Mouse (Mus musculus) midbrain, embryonic 16.5 days (tissue): ENCODE measurements around the gene Erp29. TPM values are rescaled to one million over a fixed set of nuclear protein-coding genes. Genes with fewer than 3 reads are reported as not detected.

ENCODE experiments used
- ATAC-seq: fragments of 200-750 bp; cut with Nextera tagmentation; 2 replicates; pipeline ENCODE4 v1.8.0; 2017; ENCODE audit warnings: moderate TSS enrichment
- H3K27ac ChIP-seq: fragments of 300-500 bp; sonication (generic); 2 replicates; pipeline ENCODE4 v1.5.1; 2014; ENCODE audit warnings: mild to moderate bottlenecking, low read length, mixed read lengths
- H3K27me3 ChIP-seq: fragments of 300-500 bp; sonication (generic); 2 replicates; pipeline ENCODE4 v1.6.1; 2014; ENCODE audit warnings: low read depth, low read length, mixed read lengths; ENCODE audit not compliant: control insufficient read depth, insufficient read depth
- H3K36me3 ChIP-seq: fragments of 300-500 bp; sonication (generic); 2 replicates; pipeline ENCODE4 v1.6.1; 2014; ENCODE audit warnings: mild to moderate bottlenecking, low read length, moderate library complexity, mixed read lengths; ENCODE audit not compliant: control insufficient read depth, insufficient read depth
- H3K4me1 ChIP-seq: fragments of 300-500 bp; sonication (generic); 2 replicates; pipeline ENCODE4 v1.6.1; 2014; ENCODE audit warnings: mild to moderate bottlenecking, low read length, mixed read lengths; ENCODE audit not compliant: control insufficient read depth, insufficient read depth
- H3K4me2 ChIP-seq: fragments of 300-500 bp; sonication (generic); 2 replicates; pipeline ENCODE4 v1.6.1; 2014; ENCODE audit warnings: mild to moderate bottlenecking, low read length, mixed read lengths
- H3K4me3 ChIP-seq: fragments of 300-500 bp; sonication (generic); 2 replicates; pipeline ENCODE4 v1.5.1; 2014; ENCODE audit warnings: low read depth, mild to moderate bottlenecking, low read length, moderate library complexity, mixed read lengths
- H3K9ac ChIP-seq: fragments of 300-500 bp; sonication (generic); 2 replicates; pipeline ENCODE4 v1.6.1; 2014; ENCODE audit warnings: low read depth, low read length, mixed read lengths
- H3K9me3 ChIP-seq: fragments of 300-500 bp; sonication (generic); replicated peaks from 2 replicates; pipeline ENCODE4 v1.6.1; 2014; ENCODE audit warnings: mild to moderate bottlenecking, low read length, mixed read lengths; ENCODE audit not compliant: control insufficient read depth, poor library complexity, severe bottlenecking
- WGBS: fragments of 180-500 bp; shearing (Covaris S2); extraction: QIAGEN DNeasy Blood & Tissue Kit; methylation state at CpG from one replicate; pipeline ENCODE4 v1.1.7; 2014; 5-methylcytosine and 5-hydroxymethylcytosine counted together
- polyA plus RNA-seq: library from polyadenylated mRNA; unstranded; fragments of >200 nt; fragmentation: Nextera tagmentation; extraction: Ambion mirVana; gene quantifications from 2 replicates; pipeline ENCODE4 v1.2.1, GENCODE M21; 2015

Gene Erp29
- polyA plus RNA-seq, 1 experiment from 2014 or later: 182 TPM

GRCm38 (mm10) chr5:121398965-121399462, 53.3 kb downstream of the Erp29 start:
- H3K27ac ChIP-seq: no peak overlapping the region
- no peaks in the 10 kb centered on the region for H3K27me3 ChIP-seq
- H3K36me3 ChIP-seq: no peaks in the 10 kb centered on the region
- peak overlapping the region; percentile 87 for H3K9ac ChIP-seq
- peaks cover 12% of the 10 kb centered on the region for H3K4me1 ChIP-seq
- 61% methylated on average over 9 of the region's 9 CpGs for whole genome bisulfite sequencing
- no peaks in the 10 kb centered on the region for H3K9me3 ChIP-seq
- H3K4me2 ChIP-seq: peak overlapping the region; percentile 94
- peak overlapping the region; percentile 95 for H3K4me3 ChIP-seq
- no peak for ATAC-seq

GRCm38 (mm10) chr5:121398146-121398964, 54.0 kb downstream of the Erp29 start:
- Histone ChIP-seq H3K27me3 (no peaks in the 10 kb centered on the region), H3K9me3 (no peaks in the 10 kb centered on the region), H3K9ac (peak overlapping the region; percentile 87), H3K36me3 (no peaks in the 10 kb centered on the region), H3K27ac (peak overlapping the region; percentile 75), H3K4me3 (peak overlapping the region; percentile 95), H3K4me2 (peak overlapping the region; percentile 94), H3K4me1 (peaks cover 12% of the 10 kb centered on the region)
- ATAC-seq: peak; percentile 78
- under 1% methylated on average over 67 of the region's 67 CpGs for WGBS

- H3K4me2 ChIP-seq: peak within 1 kb of the TSS; percentile 94
- ATAC-seq: peak; percentile 96
- H3K9me3 ChIP-seq: no peaks in the 10 kb centered on the region
- H3K4me1 ChIP-seq: peaks cover 12% of the 10 kb centered on the region
- peak within 1 kb of the TSS; percentile 95 for H3K4me3 ChIP-seq
- peak within 1 kb of the TSS; percentile 78 for H3K27ac ChIP-seq
- no peaks in the 10 kb centered on the region for H3K27me3 ChIP-seq
- peak within 1 kb of the TSS; percentile 87 for H3K9ac ChIP-seq
- no peaks in the 10 kb centered on the region for H3K36me3 ChIP-seq
- WGBS: 9% methylated on average over 53 of the region's 53 CpGs
Measured at GRCm38 (mm10) chr5:121397187-121398145, 54.8 kb downstream of the Erp29 start, which contains the start of gene Naa25. Naa25 (plus strand) TSS chr5:121397936.

- Histone ChIP-seq H3K9ac (no peak overlapping the region), H3K36me3 (no peaks in the 10 kb centered on the region), H3K27ac (no peak overlapping the region), H3K4me3 (no peak overlapping the region), H3K27me3 (no peaks in the 10 kb centered on the region), H3K4me2 (no peak overlapping the region), H3K4me1 (peaks cover 12% of the 10 kb centered on the region), H3K9me3 (no peaks in the 10 kb centered on the region)
- ATAC-seq: no peak
- whole genome bisulfite sequencing: 82% methylated on average over 5 of the region's 5 CpGs
Measured at GRCm38 (mm10) chr5:121395621-121396020, 56.7 kb downstream of the Erp29 start.

- Histone ChIP-seq H3K27me3 (no peaks in the 10 kb centered on the region), H3K4me2 (no peak overlapping the region), H3K9me3 (no peaks in the 10 kb centered on the region), H3K4me3 (no peak overlapping the region), H3K36me3 (no peaks in the 10 kb centered on the region), H3K9ac (no peak overlapping the region), H3K27ac (no peak overlapping the region), H3K4me1 (no peaks in the 10 kb centered on the region)
- WGBS: 83% methylated on average over 3 of the region's 3 CpGs
- no peak for ATAC-seq
Measured at GRCm38 (mm10) chr5:121393402-121393801, 58.9 kb downstream of the Erp29 start.

GRCm38 (mm10) chr5:121392667-121393380, 59.5 kb downstream of the Erp29 start:
- no peak overlapping the region for H3K4me3 ChIP-seq
- no peaks in the 10 kb centered on the region for H3K4me1 ChIP-seq
- H3K27ac ChIP-seq: no peak overlapping the region
- WGBS: 58% methylated on average over 16 of the region's 16 CpGs
- no peak overlapping the region for H3K4me2 ChIP-seq
- H3K36me3 ChIP-seq: no peaks in the 10 kb centered on the region
- no peaks in the 10 kb centered on the region for H3K9me3 ChIP-seq
- ATAC-seq: no peak
- H3K9ac ChIP-seq: no peak overlapping the region
- H3K27me3 ChIP-seq: no peaks in the 10 kb centered on the region

GRCm38 (mm10) chr5:121389691-121390090, 62.6 kb downstream of the Erp29 start:
- Histone ChIP-seq H3K4me1 (peaks cover 5% of the 10 kb centered on the region; the same call in 1 of the 2 replicates), H3K27me3 (no peaks in the 10 kb centered on the region), H3K27ac (no peak overlapping the region), H3K4me3 (no peak overlapping the region), H3K9me3 (no peaks in the 10 kb centered on the region), H3K4me2 (no peak overlapping the region), H3K9ac (no peak overlapping the region), H3K36me3 (no peaks in the 10 kb centered on the region)
- no peak for ATAC-seq

- H3K9ac ChIP-seq: no peak overlapping the region
- H3K4me2 ChIP-seq: no peak overlapping the region
- no peak for ATAC-seq
- H3K4me3 ChIP-seq: no peak overlapping the region
- 35% methylated on average over 7 of the region's 7 CpGs for WGBS
- H3K27me3 ChIP-seq: no peaks in the 10 kb centered on the region
- H3K4me1 ChIP-seq: peaks cover 8% of the 10 kb centered on the region
- no peaks in the 10 kb centered on the region for H3K36me3 ChIP-seq
- no peak overlapping the region for H3K27ac ChIP-seq
- H3K9me3 ChIP-seq: no peaks in the 10 kb centered on the region
Measured at GRCm38 (mm10) chr5:121389106-121389505, 63.2 kb downstream of the Erp29 start.
